Mouse (Mus musculus) liver (tissue): ENCODE measurements at regions not wholly inside any gene's neighbourhood (a gene's known extent, or its start where the extent isn't known, plus 50 kb on each side); places are given as distances from the start of the nearest gene placed in this dataset.

Experiments
- DNase-seq: peaks from one replicate; pipeline ENCODE4 v3.0.0-alpha.2; 2020; ENCODE audit warnings: mixed read lengths

DNA sequence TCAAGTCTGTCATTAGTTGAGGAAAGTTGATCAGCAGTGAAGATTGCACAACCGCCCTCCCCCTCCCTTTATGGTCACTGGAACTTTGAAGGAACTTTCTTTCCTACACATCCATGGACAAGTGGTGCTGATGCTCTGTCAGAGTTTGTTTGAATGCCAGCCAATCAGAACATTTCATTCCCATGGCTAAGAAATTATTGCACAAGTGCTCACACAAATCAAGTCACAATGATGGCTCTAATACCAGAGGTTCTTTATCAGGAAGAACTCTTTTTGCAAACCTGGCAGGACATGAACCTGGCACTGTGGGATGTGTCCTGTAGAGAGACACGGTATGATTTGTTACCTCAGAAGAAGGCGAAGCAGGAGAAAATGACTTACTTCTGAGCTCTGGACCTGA, 54.3 kb upstream of the Spry2 start:
- no peak for DNase-seq

DNA sequence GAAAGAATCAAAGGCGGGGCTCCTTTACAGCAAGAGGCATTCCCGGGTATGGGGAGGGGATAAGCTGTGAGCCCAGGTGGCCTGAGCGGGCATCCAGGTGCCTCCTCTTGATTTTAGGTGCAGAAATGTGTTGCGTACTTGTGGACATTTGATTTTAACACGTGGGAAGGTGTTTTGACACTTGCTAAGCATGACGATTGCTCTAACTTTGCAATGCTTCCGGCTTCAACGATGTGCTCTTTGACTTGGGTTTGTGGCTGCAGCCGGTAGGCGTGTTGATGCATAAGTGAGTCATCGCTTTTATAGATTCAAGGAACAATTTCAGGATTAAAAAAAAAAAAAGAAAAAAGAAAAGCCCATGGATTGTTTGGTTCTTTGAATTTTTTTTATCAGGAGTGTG, 58.5 kb upstream of the Spry2 start:
- DNase-seq: no peak

- DNase-seq: no peak
These were observed 60.2 kb upstream of the Spry2 start for GRCm38 (mm10) chr14:105956796-105957195.

DNA sequence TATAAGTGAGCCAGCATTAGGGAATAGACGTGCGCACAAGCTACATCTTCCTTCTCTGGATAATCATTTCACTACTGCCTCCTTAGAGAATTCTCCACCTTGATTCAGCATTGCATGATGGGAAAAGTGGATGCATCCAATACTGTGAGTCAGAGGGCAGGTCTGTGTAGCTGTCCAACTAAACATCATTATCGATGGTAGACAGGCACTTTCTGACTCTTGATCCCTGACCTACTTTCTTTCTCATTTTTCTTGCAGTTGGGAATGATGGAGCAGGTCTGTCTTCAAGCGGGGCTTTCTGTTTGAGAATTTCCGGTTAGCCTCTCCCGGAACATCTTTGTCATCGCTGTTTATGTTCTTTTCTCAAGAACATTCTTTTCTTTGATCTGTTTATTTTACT, 61.4 kb upstream of the Spry2 start:
- DNase-seq: no peak

GRCm38 (mm10) chr14:105979544-105980323, 83.1 kb upstream of the Spry2 start:
- peak; percentile 5 for DNase-seq

GRCm38 (mm10) chr14:105980324-105980680, 83.7 kb upstream of the Spry2 start:
- no peak for DNase-seq

GRCm38 (mm10) chr14:105987341-105987882, 90.8 kb upstream of the Spry2 start:
- no peak for DNase-seq

DNA sequence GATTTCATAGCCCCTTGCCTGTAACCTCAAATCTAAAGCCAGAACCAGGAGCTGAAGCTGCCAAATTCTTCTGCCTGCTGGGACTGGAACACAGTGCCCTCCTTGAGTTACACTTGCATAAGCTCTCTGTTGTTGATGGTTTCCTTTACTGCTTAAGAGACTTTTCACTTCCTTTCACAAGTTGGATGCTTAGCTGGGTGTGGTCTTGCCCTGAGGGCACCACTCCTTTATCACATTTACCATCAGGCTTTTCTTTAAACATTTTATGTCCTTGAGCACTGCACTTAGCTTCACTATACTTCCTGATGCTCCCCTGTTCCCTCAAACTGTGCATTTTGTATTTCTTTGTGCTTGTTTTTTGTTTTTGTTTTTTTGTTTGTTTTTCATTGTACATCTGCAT, 92.1 kb upstream of the Spry2 start:
- DNase-seq: no peak

DNA sequence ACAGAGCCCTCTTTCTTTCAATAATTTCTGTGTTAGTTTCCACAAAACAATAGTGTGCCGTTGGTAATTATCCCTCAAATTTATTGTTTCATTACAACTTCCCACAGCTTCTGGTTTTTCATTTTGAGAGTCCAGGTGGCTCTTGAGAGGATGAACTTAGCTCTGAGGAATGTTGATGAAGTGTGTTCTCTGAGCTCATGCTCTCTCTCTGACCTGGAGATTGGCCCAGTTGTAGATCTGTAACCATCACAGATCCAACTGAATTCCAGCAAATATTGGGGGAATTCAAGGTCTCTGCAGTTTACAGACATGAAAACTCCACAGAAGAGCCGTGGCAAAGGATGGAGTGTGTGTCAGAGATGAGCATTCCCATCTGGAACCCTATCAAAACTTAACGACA, 96.5 kb upstream of the Spry2 start:
- DNase-seq: no peak

- no peak for DNase-seq
These were observed 103.2 kb upstream of the Spry2 start for GRCm38 (mm10) chr14:105999801-106000200.

DNA sequence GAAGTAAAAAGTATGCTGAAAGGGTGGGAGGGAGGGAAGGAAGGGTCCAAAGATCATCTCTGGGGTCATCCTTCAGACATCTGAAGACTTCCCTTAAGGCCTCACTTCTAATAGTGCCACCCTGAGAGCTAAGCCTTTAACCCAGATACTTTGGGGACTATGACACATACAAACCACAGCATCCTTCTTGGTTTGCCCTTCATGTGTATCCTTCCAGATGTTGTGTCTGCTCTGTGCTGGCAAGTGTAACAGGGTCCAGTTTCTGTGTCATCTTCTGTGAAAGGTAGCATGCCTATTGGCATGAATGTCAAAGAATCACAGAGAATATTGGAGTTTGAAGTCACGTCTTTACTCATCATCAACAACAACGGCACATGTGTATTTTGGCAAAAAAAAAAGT, 98.2 kb upstream of the Trim52 start:
- DNase-seq: no peak

GRCm38 (mm10) chr14:106008951-106009350, 97.0 kb upstream of the Trim52 start:
- no peak for DNase-seq

DNA sequence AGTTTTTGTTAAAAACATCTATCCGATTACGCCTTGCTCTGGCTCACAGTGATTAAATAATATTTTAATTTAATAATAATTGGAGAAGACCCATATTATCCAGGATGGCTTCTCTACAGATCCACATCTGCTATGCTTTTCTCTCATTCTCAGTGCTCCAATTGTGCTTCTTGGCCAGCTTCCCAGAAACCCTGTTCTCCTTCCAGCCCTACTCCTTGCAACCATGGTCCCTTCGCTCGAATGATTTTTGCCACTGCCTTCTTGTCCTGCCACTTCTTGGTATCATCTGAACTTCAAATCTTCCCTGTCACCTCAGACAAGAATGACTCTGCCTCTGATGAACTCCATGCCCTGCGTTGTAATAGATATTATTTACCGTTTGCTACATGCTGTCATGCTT, 95.0 kb upstream of the Trim52 start:
- no peak for DNase-seq

- no peak for DNase-seq
These were observed 94.0 kb upstream of the Trim52 start for GRCm38 (mm10) chr14:106011991-106012427.

DNA sequence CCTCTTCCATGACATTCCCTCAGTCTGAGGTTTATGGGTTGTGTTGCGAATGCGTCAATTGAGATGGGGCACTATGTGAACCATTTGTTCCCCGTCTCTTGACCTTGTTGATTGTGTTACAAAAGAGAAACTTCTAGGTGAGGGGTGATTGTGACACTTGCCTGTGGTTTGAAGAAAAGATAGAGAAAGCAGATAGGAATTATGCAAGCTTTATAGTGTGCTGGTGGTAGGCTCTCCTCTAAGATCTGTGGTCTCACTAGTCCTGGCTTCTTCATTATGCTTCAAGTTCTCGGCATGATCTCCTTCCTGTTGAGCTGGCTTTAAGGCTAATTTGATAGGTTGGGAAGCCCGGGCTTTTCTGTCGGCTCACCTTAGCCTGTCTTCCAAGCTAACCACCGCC, 83.2 kb upstream of the Trim52 start:
- no peak for DNase-seq

- DNase-seq: no peak
These were observed 79.2 kb upstream of the Trim52 start for GRCm38 (mm10) chr14:106026815-106027214.

GRCm38 (mm10) chr14:106027686-106028085, 78.3 kb upstream of the Trim52 start:
- DNase-seq: no peak

DNA sequence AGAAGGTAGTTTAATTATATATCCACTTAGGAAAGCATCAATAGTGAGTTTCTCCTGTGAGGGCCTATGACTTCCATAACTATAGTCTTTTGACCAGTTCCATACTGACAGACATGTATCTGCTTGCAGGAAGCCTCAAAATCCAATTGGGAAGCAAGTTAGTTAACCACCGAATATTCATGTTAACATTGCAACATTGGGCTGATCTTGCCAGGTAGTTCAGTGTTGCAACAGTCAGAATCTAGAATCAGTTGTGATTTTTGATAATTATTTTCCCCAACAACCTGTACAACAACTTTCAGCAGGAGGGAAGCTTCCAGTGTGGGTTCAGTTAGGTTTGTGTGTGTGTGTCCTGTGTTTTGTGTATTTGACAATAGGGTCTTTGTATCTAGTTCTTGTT, 74.9 kb upstream of the Trim52 start:
- no peak for DNase-seq

- no peak for DNase-seq
These were observed 72.2 kb upstream of the Trim52 start for GRCm38 (mm10) chr14:106033793-106034192.

DNA sequence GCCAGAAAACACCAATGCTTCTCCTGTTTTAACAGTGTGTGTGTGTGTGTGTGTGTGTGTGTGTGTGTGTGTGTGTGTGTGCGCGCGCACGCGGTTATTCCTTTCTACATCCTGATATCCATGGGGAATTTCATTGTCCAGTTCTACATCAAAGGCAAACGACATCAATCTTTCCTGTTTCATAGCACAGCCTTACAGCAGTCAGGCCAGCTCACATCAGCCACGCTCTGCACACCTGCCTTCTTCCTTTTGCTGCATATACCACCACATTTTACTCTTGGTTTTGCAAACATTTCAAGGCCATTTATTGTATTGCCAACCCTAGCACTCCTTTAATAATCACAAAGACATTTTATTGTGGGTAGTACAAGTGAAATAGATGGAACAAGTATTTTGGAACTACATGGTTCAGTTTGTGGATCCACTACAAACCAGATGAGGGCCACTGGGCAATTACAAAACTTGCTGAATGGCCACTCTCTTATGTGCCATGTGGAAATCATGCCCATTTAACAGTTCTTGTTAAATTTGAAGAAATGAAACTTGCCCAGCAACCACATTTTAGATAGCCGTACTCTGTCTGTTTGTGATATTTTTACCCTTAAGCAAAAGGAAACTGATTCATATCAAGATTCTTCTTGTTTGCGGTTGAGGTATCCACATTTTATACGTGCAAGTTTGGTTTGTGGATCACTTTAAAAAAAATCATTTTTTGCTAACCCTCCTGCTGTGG, 70.9 kb upstream of the Trim52 start:
- DNase-seq: no peak

DNA sequence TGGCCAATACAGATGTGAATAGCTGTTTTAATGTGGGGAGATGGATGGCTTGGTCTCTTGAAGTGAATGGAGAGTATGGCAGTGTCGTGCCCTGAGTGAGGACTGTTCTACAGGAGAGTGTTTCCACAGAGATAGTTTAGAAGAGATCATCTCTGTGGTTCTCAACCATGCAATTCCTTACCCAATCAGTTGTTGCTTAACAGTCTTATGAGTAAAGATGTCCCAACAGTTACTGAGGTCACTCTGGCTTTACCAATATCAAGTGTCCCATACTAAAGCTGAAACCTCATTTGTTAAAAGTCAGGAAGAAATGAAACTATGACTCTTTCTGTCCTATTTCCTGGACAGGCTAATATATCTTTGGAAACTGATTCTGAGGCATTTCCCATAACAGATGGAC, 61.7 kb upstream of the Trim52 start:
- no peak for DNase-seq

DNA sequence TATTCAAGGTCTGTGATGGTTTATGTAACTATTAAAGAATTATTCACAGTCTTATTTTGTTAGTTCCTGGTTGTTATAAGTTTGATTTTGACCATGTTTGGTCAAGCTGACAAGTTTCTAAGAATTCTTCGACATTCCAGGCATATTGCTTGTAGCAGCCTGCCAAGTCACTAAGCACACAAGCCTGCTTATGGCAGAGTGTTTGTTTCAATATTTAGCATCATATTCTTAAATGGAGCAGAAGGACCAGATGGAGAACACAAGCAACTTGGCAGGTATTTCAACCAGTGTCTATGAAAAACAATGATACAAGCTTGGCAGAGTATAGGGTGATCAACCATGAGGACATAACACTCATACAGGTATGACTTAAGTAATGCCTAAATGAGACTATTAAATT, 55.8 kb upstream of the Trim52 start:
- DNase-seq: no peak

GRCm38 (mm10) chr14:106052585-106053551, 53.1 kb upstream of the Trim52 start:
- no peak for DNase-seq
